Mouse (Mus musculus) testis, adult 2 months (tissue): ENCODE results near the gene Mpnd.

Experiments
- CTCF ChIP-seq: fragments of 200-500 bp; IDR thresholded peaks from 2 replicates; pipeline ENCODE4 v1.5.1; 2012; ENCODE audit warnings: low read depth, mild to moderate bottlenecking, inconsistent platforms, low read length, moderate library complexity; ENCODE audit not compliant: control insufficient read depth, insufficient read depth, insufficient replicate concordance
- POLR2A ChIP-seq: fragments of 200-500 bp; IDR thresholded peaks from 2 replicates; pipeline ENCODE4 v1.6.1; 2012; ENCODE audit warnings: low read depth, mild to moderate bottlenecking, inconsistent platforms, low read length, moderate library complexity; ENCODE audit not compliant: control insufficient read depth

GRCm38 (mm10) chr17:55969966-55970891 lies 35.3 kb upstream of the Mpnd start, which contains the start of gene Shd:
- TF ChIP-seq CTCF (no peak), POLR2A (no peak)
